Mouse (Mus musculus) midbrain, postnatal 0 days (tissue): ENCODE measurements around the gene 1700028J19Rik. TPM values are rescaled to one million over a fixed set of nuclear protein-coding genes. Genes with fewer than 3 reads are reported as not detected.
"Not testable (repeated sequence)": the region's sequence is repeated elsewhere in the genome, so short reads cannot be mapped to it uniquely, and the experiment has no call there.

Experiments
- ATAC-seq: fragments of 200-750 bp; cut with Nextera tagmentation; 2 replicates; pipeline ENCODE4 v1.8.0; 2017; ENCODE audit warnings: moderate number of reproducible peaks, mild to moderate bottlenecking, moderate TSS enrichment, moderate library complexity; ENCODE audit not compliant: low FRiP score
- DNase-seq: peaks from one replicate; pipeline ENCODE4 v3.0.0-alpha.2; 2015; ENCODE audit warnings: low spot score
- H3K27ac ChIP-seq: fragments of 300-500 bp; sonication (generic); 2 replicates; pipeline ENCODE4 v1.5.1; 2014; ENCODE audit warnings: low read depth, mild to moderate bottlenecking, low read length, mixed read lengths
- H3K27me3 ChIP-seq: fragments of 300-500 bp; sonication (generic); 2 replicates; pipeline ENCODE4 v1.6.1; 2014; ENCODE audit warnings: low read length, control low read depth, mixed read lengths; ENCODE audit not compliant: insufficient read depth
- H3K36me3 ChIP-seq: fragments of 300-500 bp; sonication (generic); 2 replicates; pipeline ENCODE4 v1.6.1; 2014; ENCODE audit warnings: low read length, control low read depth, mixed read lengths; ENCODE audit not compliant: insufficient read depth
- H3K4me1 ChIP-seq: fragments of 300-500 bp; sonication (generic); 2 replicates; pipeline ENCODE4 v1.6.1; 2014; ENCODE audit warnings: mild to moderate bottlenecking, control low read depth, antibody characterized with exemption, low read length, mixed read lengths; ENCODE audit not compliant: insufficient read depth
- H3K4me2 ChIP-seq: fragments of 300-500 bp; sonication (generic); 2 replicates; pipeline ENCODE4 v1.6.1; 2014; ENCODE audit warnings: low read depth, mild to moderate bottlenecking, low read length, mixed read lengths; ENCODE audit not compliant: poor library complexity, severe bottlenecking
- H3K4me3 ChIP-seq: fragments of 300-500 bp; sonication (generic); 2 replicates; pipeline ENCODE4 v1.5.1; 2014; ENCODE audit warnings: low read depth, mild to moderate bottlenecking, low read length, moderate library complexity
- H3K9ac ChIP-seq: fragments of 300-500 bp; sonication (generic); replicated peaks from 2 replicates; pipeline ENCODE4 v1.6.1; 2014; ENCODE audit warnings: mild to moderate bottlenecking, low read length, moderate library complexity, mixed read lengths; ENCODE audit not compliant: poor library complexity, severe bottlenecking
- H3K9me3 ChIP-seq: fragments of 300-500 bp; sonication (generic); 2 replicates; pipeline ENCODE4 v1.6.1; 2016; ENCODE audit warnings: low read length, control low read depth
- CTCF ChIP-seq: IDR thresholded peaks from 2 replicates; pipeline ENCODE4 v1.5.1; 2016; ENCODE audit warnings: antibody characterized with exemption, mild to moderate bottlenecking
- WGBS: fragments of 180-500 bp; shearing (Covaris S2); extraction: QIAGEN DNeasy Blood & Tissue Kit; methylation state at CpG from one replicate; pipeline ENCODE4 v1.1.7; 2014; 5-methylcytosine and 5-hydroxymethylcytosine counted together
- polyA plus RNA-seq: library from polyadenylated mRNA; unstranded; fragments of >200 nt; fragmentation: Nextera tagmentation; extraction: Ambion mirVana; gene quantifications from 2 replicates; pipeline ENCODE4 v1.2.1, GENCODE M21; 2015
- total RNA-seq: library from RNA; depleted of rRNA; stranded (reverse); fragments of >200 nt; gene quantifications from 2 replicates; pipeline ENCODE4 v1.2.3, GENCODE M21; 2014

Gene 1700028J19Rik
- total and polyA plus RNA-seq, 2 experiments from 2014 or later, result 0.88 to 1.6 TPM

- Histone ChIP-seq H3K27ac (no peak within 1 kb of the TSS), H3K36me3 (peaks cover 9% of the 10 kb centered on the region), H3K4me3 (no peak within 1 kb of the TSS), H3K9me3 (no peaks in the 10 kb centered on the region), H3K9ac (no peak within 1 kb of the TSS), H3K4me2 (no peak within 1 kb of the TSS), H3K27me3 (no peaks in the 10 kb centered on the region), H3K4me1 (no peaks in the 10 kb centered on the region)
- no peak for TF ChIP-seq CTCF
- DNase-seq, result no peak
- no peak for ATAC-seq
- WGBS, result 83% methylated on average over 4 of the region's 4 CpGs
Observed at GRCm38 (mm10) chr7:44257278-44257677, 10.8 kb upstream of the 1700028J19Rik start, which contains the start of gene Acp4. Gene Acp4 (minus strand): TSS chr7:44257378.

GRCm38 (mm10) chr7:44254930-44255329 lies 8.4 kb upstream of the 1700028J19Rik start:
- no peak overlapping the region for H3K9ac ChIP-seq

GRCm38 (mm10) chr7:44253023-44253616 lies 6.6 kb upstream of the 1700028J19Rik start:
- no peak overlapping the region for H3K4me3 ChIP-seq
- no peaks in the 10 kb centered on the region for H3K27me3 ChIP-seq
- peaks cover 1% of the 10 kb centered on the region; the same call in 1 of the 2 replicates for H3K4me1 ChIP-seq
- DNase-seq, result no peak
- 66% methylated on average over 15 of the region's 15 CpGs for WGBS
- no peak overlapping the region for H3K9ac ChIP-seq
- ATAC-seq, result no peak
- peaks cover 28% of the 10 kb centered on the region for H3K36me3 ChIP-seq
- H3K27ac ChIP-seq, result 0 out of 2 replicates have a peak overlapping the region, but pooled peaks have one; percentile 43
- H3K9me3 ChIP-seq, result no peaks in the 10 kb centered on the region
- H3K4me2 ChIP-seq, result no peak overlapping the region
- peak; percentile 20 for TF ChIP-seq CTCF

More at GRCm38 (mm10) chr7:44254930-44255329, 8.4 kb upstream of the 1700028J19Rik start:
- WGBS, result 82% methylated on average over 6 of the region's 6 CpGs
- no peak for DNase-seq
- no peak overlapping the region for H3K4me2 ChIP-seq
- no peak for TF ChIP-seq CTCF
- no peak overlapping the region for H3K4me3 ChIP-seq
- H3K27me3 ChIP-seq, result no peaks in the 10 kb centered on the region
- H3K4me1 ChIP-seq, result no peaks in the 10 kb centered on the region
- H3K36me3 ChIP-seq, result peaks cover 21% of the 10 kb centered on the region
- no peak overlapping the region for H3K27ac ChIP-seq
- H3K9me3 ChIP-seq, result no peaks in the 10 kb centered on the region
- no peak for ATAC-seq

- WGBS, result 87% methylated on average over 17 of the region's 17 CpGs
- H3K4me3 ChIP-seq, result not testable (repeated sequence)
Observed at GRCm38 (mm10) chr7:44250732-44251275, 4.3 kb upstream of the 1700028J19Rik start.

GRCm38 (mm10) chr7:44249248-44249647 lies 2.8 kb upstream of the 1700028J19Rik start:
- Histone ChIP-seq H3K4me2 (no peak overlapping the region), H3K36me3 (peaks cover 28% of the 10 kb centered on the region), H3K27me3 (no peaks in the 10 kb centered on the region), H3K9me3 (no peaks in the 10 kb centered on the region), H3K4me1 (peaks cover 7% of the 10 kb centered on the region; the same call in 1 of the 2 replicates), H3K9ac (no peak overlapping the region), H3K27ac (no peak overlapping the region), H3K4me3 (no peak overlapping the region)
- no peak for TF ChIP-seq CTCF
- 98% methylated on average over 4 of the region's 4 CpGs for WGBS
- DNase-seq (no peak), ATAC-seq (no peak)

More at GRCm38 (mm10) chr7:44250732-44251275, 4.3 kb upstream of the 1700028J19Rik start:
- H3K4me1 ChIP-seq, H3K9me3 ChIP-seq, H3K4me2 ChIP-seq, H3K9ac ChIP-seq, H3K27me3 ChIP-seq, DNase-seq, H3K27ac ChIP-seq, ATAC-seq: not testable (repeated sequence)
- H3K36me3 ChIP-seq, result peaks cover 28% of the 10 kb centered on the region

- no peaks in the 10 kb centered on the region for H3K9me3 ChIP-seq
- DNase-seq (no peak), ATAC-seq (no peak)
- no peaks in the 10 kb centered on the region for H3K27me3 ChIP-seq
- peaks cover 7% of the 10 kb centered on the region; the same call in 1 of the 2 replicates for H3K4me1 ChIP-seq
- H3K4me3 ChIP-seq, result peak overlapping the region; percentile 83
- peak overlapping the region; percentile 100; the same call in 1 of the 2 replicates for H3K9ac ChIP-seq
- TF ChIP-seq CTCF, result no peak
- peaks cover 26% of the 10 kb centered on the region for H3K36me3 ChIP-seq
- 0 out of 2 replicates have a peak overlapping the region, but pooled peaks have one; percentile 38 for H3K27ac ChIP-seq
- peak overlapping the region; percentile 86 for H3K4me2 ChIP-seq
- 99% methylated on average over 2 of the region's 2 CpGs for WGBS
Observed at GRCm38 (mm10) chr7:44247971-44248370, 1.5 kb upstream of the 1700028J19Rik start.
